9 mouse cellular contexts compared by ENCODE assay signal in the genomic region with DNA sequence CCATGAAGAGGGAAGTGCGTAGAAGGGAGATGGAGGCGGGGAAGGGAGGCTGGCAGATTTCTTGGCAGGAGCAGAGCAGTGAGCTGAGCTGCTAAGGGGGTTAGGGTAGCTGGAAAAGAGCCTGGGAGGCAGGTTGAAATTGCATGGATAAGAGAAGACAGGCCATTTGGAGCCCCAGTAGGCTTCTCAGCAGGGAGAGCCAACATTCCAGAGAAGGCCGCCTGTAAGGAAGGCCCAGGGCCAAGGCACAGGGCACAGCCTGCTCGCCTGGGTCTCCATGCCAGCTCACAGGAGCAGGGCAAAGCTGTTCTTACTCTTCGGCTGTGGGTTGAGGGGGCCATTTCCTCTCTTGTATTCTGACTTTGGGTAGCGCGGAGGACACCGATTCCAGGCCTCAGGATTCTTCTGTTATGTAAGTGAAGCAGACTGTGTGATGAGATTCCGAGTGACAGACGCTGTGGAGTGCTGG.
A peak's percentile ranks its signal among the peaks of the same experiment; 100 is the strongest.
DNase-seq lines count a peak whose midpoint lies in the region; ATAC-seq and TF ChIP-seq lines count a peak whose summit lies in the region.
"Had no signal": no experiment of that assay in that cellular context is flagged by ENCODE, and none has a peak within 500 bp of the region (broad histone marks: within the 10 kb centered on the region; RNA-seq: fewer than 3 reads in every experiment).

No protein-coding gene starts in this region.

- no peak for TF ChIP-seq CTCF in left cerebral cortex, adult 2 months (IDR thresholded peaks at IDR 0.05)

- no peaks in the 10 kb centered on the region for H3K27me3 ChIP-seq in embryonic facial prominence, embryonic 14.5 days (replicated peaks; ENCODE audit: control insufficient read depth, insufficient read depth, low read length)

- DNase-seq in left cerebral cortex, adult 18-20 months (ENCODE audit: low spot score in 2 of 2) = peak; percentile 26 to 46
- DNase-seq in left cerebral cortex, adult 11 months (ENCODE audit: low spot score) = no peak
- peak; percentile 75 for DNase-seq in embryonic facial prominence, embryonic 14.5 days (ENCODE audit: low spot score)
- peak; percentile 18 to 22 for DNase-seq in left cerebral cortex, adult 2 months (ENCODE audit: extremely low spot score in 1 of 2, low spot score in 2 of 2)
- DNase-seq in right cerebral cortex, postnatal 4 days = peak; percentile 13
- no peak for DNase-seq in urinary bladder, postnatal 14 days (ENCODE audit: low spot score)
- no peak for DNase-seq in B cell, adult 2 months
- no peak for DNase-seq in spleen, postnatal 4 days (ENCODE audit: low spot score in 2 of 2)

- H3K27ac ChIP-seq in embryonic facial prominence, embryonic 14.5 days (replicated peaks; ENCODE audit: low read depth, low read length) = peak overlapping the region; percentile 50
- peak overlapping the region; percentile 32; the same call in 1 of the 2 replicates for H3K27ac ChIP-seq in left cerebral cortex, adult 2 months

- H3K4me3 ChIP-seq in embryonic facial prominence, embryonic 14.5 days (ENCODE audit: low read depth, low read length) = no peak overlapping the region
- H3K4me3 ChIP-seq in left cerebral cortex, adult 2 months = no peak overlapping the region

- H3K4me1 ChIP-seq in embryonic facial prominence, embryonic 14.5 days (ENCODE audit: control insufficient read depth, insufficient read depth, low read length) = no peaks in the 10 kb centered on the region

- no peaks in the 10 kb centered on the region for H3K36me3 ChIP-seq in embryonic facial prominence, embryonic 14.5 days (ENCODE audit: control insufficient read depth, insufficient read depth, low read length)
- H3K36me3 ChIP-seq: G1E had no signal

- no peak overlapping the region for H3K4me2 ChIP-seq in embryonic facial prominence, embryonic 14.5 days (ENCODE audit: low read depth, low read length)

- H3K9ac ChIP-seq in embryonic facial prominence, embryonic 14.5 days (ENCODE audit: low read depth, low read length) = no peak overlapping the region

- intact Hi-C loops in left cerebral cortex, adult 2 months (cut with DNase I) = no loop called here

- 48% methylated on average over 10 of the region's 10 CpGs for whole genome bisulfite sequencing in embryonic facial prominence, embryonic 14.5 days

- no peaks in the 10 kb centered on the region for H3K9me3 ChIP-seq in embryonic facial prominence, embryonic 14.5 days (ENCODE audit: control insufficient read depth, low read length)
- H3K9me3 ChIP-seq: G1E had no signal

- peak; percentile 65 for ATAC-seq in embryonic facial prominence, embryonic 14.5 days (ENCODE audit: low read depth)

Comparison
In these comparisons a context has a peak if more than half of its experiments do, and no peak if none do; other contexts are left out.
1. DNase-seq: peak in left cerebral cortex, adult 18-20 months (2 of 2), embryonic facial prominence, embryonic 14.5 days (single experiment), left cerebral cortex, adult 2 months (2 of 2) and right cerebral cortex, postnatal 4 days (single experiment); none in left cerebral cortex, adult 11 months (single experiment), urinary bladder, postnatal 14 days (single experiment), B cell, adult 2 months (0 of 2) and spleen, postnatal 4 days (0 of 2).